Mouse (Mus musculus) stomach, postnatal 0 days (tissue): ENCODE data around the gene Ankrd45. TPM values are rescaled to one million over a fixed set of nuclear protein-coding genes. Genes with fewer than 3 reads are reported as not detected.
"Not testable (repeated sequence)": the region's sequence is repeated elsewhere in the genome, so short reads cannot be mapped to it uniquely, and the experiment has no call there.

Experiments used
- ATAC-seq: fragments of 200-750 bp; cut with Nextera tagmentation; 2 replicates; pipeline ENCODE4 v1.8.0; 2017; ENCODE audit not compliant: low FRiP score, low TSS enrichment
- DNase-seq: peaks from one replicate; pipeline ENCODE4 v3.0.0-alpha.2; 2016; ENCODE audit warnings: low spot score
- H3K27ac ChIP-seq: fragments of 300-500 bp; sonication (generic); replicated peaks from 2 replicates; pipeline ENCODE4 v1.5.1; 2014; ENCODE audit warnings: mild to moderate bottlenecking, control low read depth
- H3K27me3 ChIP-seq: fragments of 300-500 bp; sonication (generic); 2 replicates; pipeline ENCODE4 v1.6.1; 2014; ENCODE audit warnings: low read length; ENCODE audit not compliant: control insufficient read depth, insufficient read depth
- H3K36me3 ChIP-seq: fragments of 300-500 bp; sonication (generic); 2 replicates; pipeline ENCODE4 v1.6.1; 2014; ENCODE audit warnings: low read length, mixed read lengths; ENCODE audit not compliant: control insufficient read depth, insufficient read depth
- H3K4me1 ChIP-seq: fragments of 300-500 bp; sonication (generic); replicated peaks from 2 replicates; pipeline ENCODE4 v1.6.1; 2014; ENCODE audit warnings: antibody characterized with exemption; ENCODE audit not compliant: control insufficient read depth, insufficient read depth
- H3K4me2 ChIP-seq: fragments of 300-500 bp; sonication (generic); replicated peaks from 2 replicates; pipeline ENCODE4 v1.6.1; 2014; ENCODE audit warnings: low read depth, mild to moderate bottlenecking, control low read depth, moderate library complexity
- H3K4me3 ChIP-seq: fragments of 300-500 bp; sonication (generic); 2 replicates; pipeline ENCODE4 v1.5.1; 2014; ENCODE audit warnings: low read depth, low read length, control low read depth
- H3K9ac ChIP-seq: fragments of 300-500 bp; sonication (generic); 2 replicates; pipeline ENCODE4 v1.6.1; 2014; ENCODE audit warnings: mild to moderate bottlenecking, low read length, control low read depth, mixed read lengths
- H3K9me3 ChIP-seq: fragments of 300-500 bp; sonication (generic); 2 replicates; pipeline ENCODE4 v1.6.1; 2016; ENCODE audit warnings: low read length; ENCODE audit not compliant: control insufficient read depth
- CTCF ChIP-seq: IDR thresholded peaks from 2 replicates; pipeline ENCODE4 v1.5.1; 2016; ENCODE audit warnings: antibody characterized with exemption, low read depth, mild to moderate bottlenecking, moderate library complexity
- EP300 ChIP-seq: optimal IDR thresholded peaks from 2 replicates; pipeline ENCODE3; 2016; ENCODE audit warnings: antibody characterized with exemption
- WGBS: fragments of 180-500 bp; shearing (Covaris S2); extraction: QIAGEN DNeasy Blood & Tissue Kit; methylation state at CpG from one replicate; pipeline ENCODE4 v1.1.7; 2014; 5-methylcytosine and 5-hydroxymethylcytosine counted together
- polyA plus RNA-seq: library from polyadenylated mRNA; unstranded; fragments of >200 nt; fragmentation: Nextera tagmentation; extraction: Ambion mirVana; gene quantifications from 2 replicates; pipeline ENCODE4 v1.2.1, GENCODE M21; 2015

Gene Ankrd45
- polyA plus RNA-seq, 1 experiment from 2014 or later = 0.21 TPM

DNA sequence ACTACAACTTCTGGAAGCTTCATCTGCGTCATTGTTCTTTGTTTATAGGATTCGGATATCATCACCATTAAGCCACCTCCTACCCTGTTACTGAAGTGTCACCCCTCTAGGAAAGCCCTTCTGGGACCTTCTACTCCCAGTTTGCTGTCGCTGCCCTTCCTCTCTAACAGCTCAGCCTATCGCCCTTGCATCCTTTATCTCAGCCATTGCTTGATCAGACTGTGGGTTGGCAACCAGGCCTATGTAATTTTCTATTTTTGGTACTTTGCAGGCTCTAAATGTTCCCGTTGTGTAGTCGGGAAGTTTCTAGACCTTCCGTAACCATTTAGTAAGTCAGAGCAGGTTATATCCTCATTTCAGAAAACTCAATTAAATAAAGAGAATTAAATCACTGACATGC is 725 bp downstream of the Ankrd45 start:
- Histone ChIP-seq H3K27ac (no peak overlapping the region), H3K4me2 (no peak overlapping the region), H3K9ac (no peak overlapping the region), H3K27me3 (no peaks in the 10 kb centered on the region), H3K4me1 (no peaks in the 10 kb centered on the region), H3K36me3 (no peaks in the 10 kb centered on the region), H3K4me3 (no peak overlapping the region), H3K9me3 (no peaks in the 10 kb centered on the region)
- DNase-seq (no peak), ATAC-seq (no peak)
- no peak for TF ChIP-seq CTCF
- TF ChIP-seq EP300 = no peak
- 86% methylated on average over 7 of the region's 7 CpGs for WGBS

DNA sequence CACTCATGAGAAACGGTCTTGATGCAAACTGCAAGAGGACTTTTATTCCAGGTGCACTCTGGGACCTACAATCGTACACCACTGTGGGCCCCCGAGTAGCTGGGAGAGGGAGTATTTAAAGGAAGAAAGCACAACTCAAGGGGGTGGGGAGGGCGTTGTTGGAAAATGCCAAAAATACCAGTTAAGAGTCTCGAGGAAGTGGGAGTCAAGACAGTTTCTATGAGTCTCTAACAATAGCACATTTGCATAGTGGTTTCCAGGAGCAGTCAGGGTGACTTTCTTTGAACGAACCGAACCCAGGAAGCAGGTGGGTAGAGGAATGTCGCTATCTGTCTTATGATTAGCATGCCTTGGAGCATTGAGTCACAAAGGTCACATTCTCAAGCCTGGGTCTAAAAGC is 3.1 kb downstream of the Ankrd45 start:
- not testable (repeated sequence) for H3K4me2 ChIP-seq, H3K27ac ChIP-seq, H3K36me3 ChIP-seq, H3K4me3 ChIP-seq, H3K9me3 ChIP-seq, DNase-seq, H3K4me1 ChIP-seq, H3K9ac ChIP-seq, ATAC-seq, H3K27me3 ChIP-seq
- WGBS = 74% methylated on average over 8 of the region's 8 CpGs

DNA sequence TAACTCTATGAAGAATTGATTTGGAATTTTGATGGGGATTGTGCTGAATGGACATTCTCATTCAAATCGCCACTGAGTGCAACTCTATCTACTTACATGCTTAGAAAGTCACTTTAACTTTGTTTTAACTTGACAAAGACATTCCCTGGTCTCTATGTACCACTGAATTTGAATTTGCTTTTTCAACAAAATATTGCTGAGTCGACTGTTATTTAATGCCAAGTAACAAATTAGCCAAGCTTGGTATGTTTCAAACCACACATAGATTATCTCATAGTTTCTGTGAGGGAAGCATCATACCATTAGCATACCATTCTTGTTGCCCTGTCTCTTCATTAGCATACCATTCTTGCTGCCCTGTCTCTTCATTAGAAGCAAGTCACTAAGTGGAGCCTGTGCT is 5.4 kb downstream of the Ankrd45 start:
- Histone ChIP-seq H3K4me2 (no peak overlapping the region), H3K9me3 (no peaks in the 10 kb centered on the region), H3K4me3 (no peak overlapping the region), H3K36me3 (no peaks in the 10 kb centered on the region), H3K9ac (no peak overlapping the region), H3K27ac (no peak overlapping the region), H3K27me3 (no peaks in the 10 kb centered on the region), H3K4me1 (no peaks in the 10 kb centered on the region)
- TF ChIP-seq EP300 (no peak), CTCF (no peak)
- ATAC-seq = no peak
- no peak for DNase-seq
- 74% methylated on average over 2 of the region's 2 CpGs for WGBS

DNA sequence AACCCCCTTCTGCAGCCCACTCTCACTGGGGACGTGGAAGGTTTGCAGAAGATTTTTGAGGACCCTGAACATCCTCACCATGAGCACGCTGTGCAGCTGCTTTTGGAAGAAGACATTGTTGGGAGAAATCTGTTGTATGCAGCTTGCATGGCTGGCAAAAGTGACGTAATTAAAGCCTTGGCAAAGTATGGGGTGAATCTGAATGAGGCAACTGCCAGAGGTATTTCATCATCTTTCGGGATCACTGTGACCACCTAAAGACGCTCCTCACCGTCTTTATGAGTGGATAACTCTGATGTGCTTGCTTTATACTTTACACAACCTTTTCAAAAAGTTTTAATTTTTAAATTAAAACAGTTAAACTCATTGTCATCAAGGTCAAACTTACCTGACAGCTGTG is 8.6 kb downstream of the Ankrd45 start:
- ATAC-seq = no peak
- Histone ChIP-seq H3K9me3 (no peaks in the 10 kb centered on the region), H3K36me3 (no peaks in the 10 kb centered on the region), H3K4me2 (no peak overlapping the region), H3K27me3 (no peaks in the 10 kb centered on the region), H3K4me1 (no peaks in the 10 kb centered on the region), H3K9ac (no peak overlapping the region), H3K27ac (no peak overlapping the region), H3K4me3 (no peak overlapping the region)
- DNase-seq = no peak
- WGBS = 76% methylated on average over 6 of the region's 6 CpGs
- TF ChIP-seq CTCF (no peak), EP300 (no peak)

DNA sequence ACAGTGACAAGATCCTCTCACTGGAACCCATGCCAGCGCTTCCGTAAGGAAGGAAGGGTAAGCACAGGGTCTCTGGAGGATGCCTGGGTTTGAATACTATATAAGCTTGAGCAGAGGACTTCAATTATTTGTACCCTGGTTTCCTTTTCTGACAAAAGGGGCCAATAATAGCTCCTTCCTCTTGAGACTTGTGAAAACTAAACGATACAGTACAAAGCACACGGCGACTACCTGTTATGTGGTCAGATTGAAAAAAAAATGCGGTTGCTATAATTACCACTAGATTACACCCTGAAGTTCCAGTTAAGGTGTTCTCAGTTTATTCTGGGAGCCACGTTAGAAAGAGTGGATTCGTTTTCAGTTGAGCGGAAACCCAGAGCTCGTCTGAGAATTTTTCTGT is 14.1 kb downstream of the Ankrd45 start:
- Histone ChIP-seq H3K4me2 (no peak overlapping the region), H3K4me3 (no peak overlapping the region), H3K4me1 (no peaks in the 10 kb centered on the region), H3K27me3 (no peaks in the 10 kb centered on the region), H3K9me3 (no peaks in the 10 kb centered on the region), H3K27ac (no peak overlapping the region), H3K9ac (no peak overlapping the region), H3K36me3 (no peaks in the 10 kb centered on the region)
- WGBS = 85% methylated on average over 10 of the region's 10 CpGs
- no peak for ATAC-seq
- no peak for DNase-seq
- TF ChIP-seq CTCF = no peak

DNA sequence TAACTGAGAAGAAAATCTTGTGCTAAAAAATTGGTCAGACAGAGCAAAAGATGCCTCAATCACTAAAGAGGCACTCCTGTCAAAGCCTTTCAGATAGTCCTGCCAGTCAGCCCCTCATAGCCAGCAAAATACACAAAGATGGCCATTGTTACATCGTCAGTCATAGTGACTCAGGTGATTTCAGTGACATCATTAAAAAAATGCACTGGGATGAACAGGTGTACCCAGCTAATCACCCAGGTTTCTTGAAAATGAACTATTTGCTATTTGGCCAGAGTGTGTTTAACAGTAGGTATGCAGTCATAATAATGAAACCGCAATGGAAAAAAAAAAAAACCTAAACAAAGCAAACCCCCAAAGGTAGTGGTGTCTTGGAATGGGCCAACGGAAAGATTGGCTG is 16.7 kb downstream of the Ankrd45 start, which contains the start of gene Tex50:
Gene Tex50, minus strand, starts transcription at position 101 of the 400 bp plus-strand sequence.
- no peaks in the 10 kb centered on the region for H3K36me3 ChIP-seq
- H3K4me2 ChIP-seq = no peak within 1 kb of the TSS
- H3K27me3 ChIP-seq = no peaks in the 10 kb centered on the region
- H3K9me3 ChIP-seq = no peaks in the 10 kb centered on the region
- DNase-seq = no peak
- TF ChIP-seq CTCF = no peak
- TF ChIP-seq EP300 = no peak
- H3K9ac ChIP-seq = no peak within 1 kb of the TSS
- ATAC-seq = no peak
- no peak within 1 kb of the TSS for H3K27ac ChIP-seq
- 78% methylated on average over 3 of the region's 3 CpGs for WGBS
- no peaks in the 10 kb centered on the region for H3K4me1 ChIP-seq
- H3K4me3 ChIP-seq = no peak within 1 kb of the TSS
